Mouse (Mus musculus) ES-Bruce4 (cell line): ENCODE results near the gene AC134908.4. TPM values are rescaled to one million over a fixed set of nuclear protein-coding genes. Genes with fewer than 3 reads are reported as not detected.
A peak's percentile ranks its signal among the peaks of the same experiment; 100 is the strongest.
"Not testable (repeated sequence)": the region's sequence is repeated elsewhere in the genome, so short reads cannot be mapped to it uniquely, and the experiment has no call there.

Source experiments
- H3K27ac ChIP-seq: 2 replicates; pipeline ENCODE4 v1.5.1; 2012; ENCODE audit warnings: low read length, inconsistent platforms; ENCODE audit not compliant: insufficient read depth
- H3K27me3 ChIP-seq: 2 replicates; pipeline ENCODE4 v1.6.1; 2012; ENCODE audit warnings: mild to moderate bottlenecking, low read length, inconsistent platforms; ENCODE audit not compliant: control insufficient read depth, poor library complexity, insufficient read depth, severe bottlenecking
- H3K36me3 ChIP-seq: 2 replicates; pipeline ENCODE4 v1.6.1; 2012; ENCODE audit warnings: inconsistent platforms, mild to moderate bottlenecking, low read length, moderate library complexity; ENCODE audit not compliant: control insufficient read depth, poor library complexity, insufficient read depth, severe bottlenecking
- H3K4me1 ChIP-seq: one replicate; pipeline ENCODE4 v1.8.1; 2011; ENCODE audit warnings: low read length; ENCODE audit not compliant: control insufficient read depth, insufficient read depth
- H3K4me3 ChIP-seq: 2 replicates; pipeline ENCODE4 v1.5.1; 2011; ENCODE audit warnings: low read depth, mild to moderate bottlenecking, low read length
- H3K9ac ChIP-seq: 2 replicates; pipeline ENCODE4 v1.6.1; 2012; ENCODE audit warnings: low read depth, mild to moderate bottlenecking, inconsistent platforms; ENCODE audit not compliant: poor library complexity, severe bottlenecking
- H3K9me3 ChIP-seq: replicated peaks from 2 replicates; pipeline ENCODE4 v1.6.1; 2012; ENCODE audit warnings: mild to moderate bottlenecking, low read length, inconsistent platforms; ENCODE audit not compliant: control insufficient read depth, poor library complexity, insufficient read depth, severe bottlenecking
- CTCF ChIP-seq: IDR thresholded peaks from one replicate; pipeline ENCODE4 v1.8.1; 2011; ENCODE audit warnings: low read depth, low read length
- EP300 ChIP-seq: IDR thresholded peaks from 2 replicates; pipeline ENCODE4 v1.6.1; 2011; ENCODE audit warnings: low read depth, low read length; ENCODE audit not compliant: insufficient read depth
- POLR2A ChIP-seq: IDR thresholded peaks from one replicate; pipeline ENCODE4 v1.8.1; 2011; ENCODE audit warnings: low read length; ENCODE audit not compliant: insufficient read depth
- polyA plus RNA-seq: library from polyadenylated mRNA; stranded (reverse); fragments of >200 nt; gene quantifications from 2 replicates; pipeline ENCODE4 v1.2.4, GENCODE M21; 2011; ENCODE audit warnings: low read depth; ENCODE audit not compliant: missing spikeins, insufficient read depth, insufficient read length

Gene AC134908.4
- polyA plus RNA-seq, 1 experiment: 2.6 TPM

- H3K36me3 ChIP-seq: no peaks in the 10 kb centered on the region
- H3K4me1 ChIP-seq: no peaks in the 10 kb centered on the region
- TF ChIP-seq EP300 (no peak), CTCF (no peak), POLR2A (no peak)
- H3K9me3 ChIP-seq: no peaks in the 10 kb centered on the region
- no peak overlapping the region for H3K27ac ChIP-seq
- H3K4me3 ChIP-seq: peak overlapping the region; percentile 84
- H3K9ac ChIP-seq: peak overlapping the region; percentile 73
- H3K27me3 ChIP-seq: no peaks in the 10 kb centered on the region
Measured at GRCm38 (mm10) chr17:25809606-25810340, 14.3 kb upstream of the AC134908.4 start.

- peak within 1 kb of the TSS; percentile 73 for H3K9ac ChIP-seq
- H3K27me3 ChIP-seq: no peaks in the 10 kb centered on the region
- TF ChIP-seq CTCF: no peak
- TF ChIP-seq EP300: peak; percentile 19; the same call in 1 of the 2 replicates
- TF ChIP-seq POLR2A: no peak
- H3K4me1 ChIP-seq: no peaks in the 10 kb centered on the region
- no peaks in the 10 kb centered on the region for H3K9me3 ChIP-seq
- peak within 1 kb of the TSS; percentile 84 for H3K4me3 ChIP-seq
- no peak within 1 kb of the TSS for H3K27ac ChIP-seq
- no peaks in the 10 kb centered on the region for H3K36me3 ChIP-seq
Measured at GRCm38 (mm10) chr17:25808789-25809605, 13.5 kb upstream of the AC134908.4 start, which contains the start of gene Fbxl16. Fbxl16 (plus strand) TSS chr17:25809085.

- no peaks in the 10 kb centered on the region for H3K9me3 ChIP-seq
- no peak for TF ChIP-seq CTCF
- TF ChIP-seq EP300: no peak
- no peak for TF ChIP-seq POLR2A
- H3K9ac ChIP-seq: peak overlapping the region; percentile 73; the same call in 1 of the 2 replicates
- no peaks in the 10 kb centered on the region for H3K4me1 ChIP-seq
- H3K36me3 ChIP-seq: no peaks in the 10 kb centered on the region
- no peak overlapping the region for H3K4me3 ChIP-seq
- no peak overlapping the region for H3K27ac ChIP-seq
- no peaks in the 10 kb centered on the region for H3K27me3 ChIP-seq
Measured at GRCm38 (mm10) chr17:25808028-25808427, 12.6 kb upstream of the AC134908.4 start.

- H3K36me3 ChIP-seq, H3K4me1 ChIP-seq, H3K9ac ChIP-seq, H3K27ac ChIP-seq, H3K27me3 ChIP-seq, H3K4me3 ChIP-seq, H3K9me3 ChIP-seq: not testable (repeated sequence)
Measured at GRCm38 (mm10) chr17:25807452-25807851, 12.0 kb upstream of the AC134908.4 start.

- no peaks in the 10 kb centered on the region for H3K9me3 ChIP-seq
- no peak overlapping the region for H3K4me3 ChIP-seq
- H3K36me3 ChIP-seq: no peaks in the 10 kb centered on the region
- H3K27me3 ChIP-seq: no peaks in the 10 kb centered on the region
- TF ChIP-seq EP300 (no peak), POLR2A (no peak), CTCF (no peak)
- no peak overlapping the region for H3K9ac ChIP-seq
- no peaks in the 10 kb centered on the region for H3K4me1 ChIP-seq
- H3K27ac ChIP-seq: no peak overlapping the region
Measured at GRCm38 (mm10) chr17:25806507-25806906, 11.0 kb upstream of the AC134908.4 start.

GRCm38 (mm10) chr17:25802825-25803517 lies 7.5 kb upstream of the AC134908.4 start:
- TF ChIP-seq EP300 (no peak), CTCF (no peak), POLR2A (no peak)
- H3K4me3 ChIP-seq: no peak overlapping the region

More at GRCm38 (mm10) chr17:25802825-25803517, 7.5 kb upstream of the AC134908.4 start:
- no peak overlapping the region for H3K27ac ChIP-seq
- H3K9ac ChIP-seq: no peak overlapping the region
- H3K36me3 ChIP-seq: no peaks in the 10 kb centered on the region
- no peaks in the 10 kb centered on the region for H3K9me3 ChIP-seq
- H3K4me1 ChIP-seq: no peaks in the 10 kb centered on the region
- H3K27me3 ChIP-seq: no peaks in the 10 kb centered on the region
